Mouse (Mus musculus): ENCODE results near the gene Zdhhc20.

DNA sequence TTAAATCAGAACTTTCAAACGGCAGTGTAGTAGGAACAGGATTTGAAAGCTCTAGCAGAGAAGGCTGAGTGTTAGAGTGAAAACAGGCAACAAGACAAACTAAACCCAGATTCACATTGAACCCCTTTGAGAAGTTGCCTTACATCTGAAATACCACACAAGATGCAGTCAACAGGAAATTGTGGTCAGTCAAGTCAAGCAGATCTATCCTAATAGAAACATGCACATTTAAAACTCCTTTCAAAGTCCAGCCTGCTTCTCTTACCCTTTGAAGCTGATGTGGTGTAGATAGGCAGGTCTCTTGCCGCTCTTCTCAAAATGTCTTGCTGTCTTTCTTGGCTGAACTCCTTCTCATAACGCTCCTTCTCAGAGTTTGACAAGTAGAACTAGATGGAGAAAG, 24.8 kb downstream of the Zdhhc20 start:
- TF ChIP-seq CTCF (IDR thresholded peaks at IDR 0.05; ENCODE audit: low read depth, low read length) (no peak), GATA1 (IDR thresholded peaks at IDR 0.05; ENCODE audit: borderline replicate concordance, low read length) (no peak), TAL1 (conservative IDR thresholded peaks at IDR 0.05; ENCODE audit: low read depth, low read length) (no peak), POLR2AphosphoS5 (IDR thresholded peaks at IDR 0.05; ENCODE audit: insufficient replicate concordance, low read depth, low read length) (no peak)
